Mouse (Mus musculus) embryonic facial prominence, embryonic 15.5 days (tissue): ENCODE results near the gene Cog6. TPM values are rescaled to one million over a fixed set of nuclear protein-coding genes. Genes with fewer than 3 reads are reported as not detected.
A peak's percentile ranks its signal among the peaks of the same experiment; 100 is the strongest.

Experiments
- ATAC-seq: fragments of 200-750 bp; cut with Nextera tagmentation; 2 replicates; pipeline ENCODE4 v1.8.0; 2017; ENCODE audit warnings: low read depth, moderate TSS enrichment; ENCODE audit not compliant: insufficient number of reproducible peaks, low FRiP score, low TSS enrichment
- H3K27ac ChIP-seq: fragments of 300-500 bp; sonication (generic); replicated peaks from 2 replicates; pipeline ENCODE4 v1.5.1; 2015; ENCODE audit warnings: mild to moderate bottlenecking, inconsistent platforms
- H3K27me3 ChIP-seq: fragments of 300-500 bp; sonication (generic); 2 replicates; pipeline ENCODE4 v1.6.1; 2015; ENCODE audit warnings: inconsistent platforms
- H3K36me3 ChIP-seq: fragments of 300-500 bp; sonication (generic); 2 replicates; pipeline ENCODE4 v1.6.1; 2015; ENCODE audit warnings: mild to moderate bottlenecking, inconsistent platforms
- H3K4me1 ChIP-seq: fragments of 300-500 bp; sonication (generic); 2 replicates; pipeline ENCODE4 v1.6.1; 2015; ENCODE audit warnings: inconsistent platforms
- H3K4me2 ChIP-seq: fragments of 300-500 bp; sonication (generic); replicated peaks from 2 replicates; pipeline ENCODE4 v1.6.1; 2015; ENCODE audit warnings: mild to moderate bottlenecking, inconsistent platforms
- H3K4me3 ChIP-seq: fragments of 300-500 bp; sonication (generic); replicated peaks from 2 replicates; pipeline ENCODE4 v1.5.1; 2015; ENCODE audit warnings: mild to moderate bottlenecking, inconsistent platforms
- H3K9ac ChIP-seq: fragments of 300-500 bp; sonication (generic); 2 replicates; pipeline ENCODE4 v1.6.1; 2015; ENCODE audit warnings: inconsistent platforms
- H3K9me3 ChIP-seq: fragments of 300-500 bp; sonication (generic); replicated peaks from 2 replicates; pipeline ENCODE4 v1.6.1; 2016; ENCODE audit warnings: inconsistent platforms
- WGBS: fragments of 180-500 bp; shearing (Covaris S2); methylation state at CpG from one replicate; pipeline ENCODE4 v1.1.7; 2015; 5-methylcytosine and 5-hydroxymethylcytosine counted together
- polyA plus RNA-seq: library from polyadenylated mRNA; unstranded; fragments of >200 nt; fragmentation: Nextera tagmentation; extraction: Ambion mirVana; gene quantifications from 2 replicates; pipeline ENCODE4 v1.2.1, GENCODE M21; 2015

Cog6 gene
- polyA plus RNA-seq, 1 experiment from 2014 or later, result 44.5 TPM

DNA sequence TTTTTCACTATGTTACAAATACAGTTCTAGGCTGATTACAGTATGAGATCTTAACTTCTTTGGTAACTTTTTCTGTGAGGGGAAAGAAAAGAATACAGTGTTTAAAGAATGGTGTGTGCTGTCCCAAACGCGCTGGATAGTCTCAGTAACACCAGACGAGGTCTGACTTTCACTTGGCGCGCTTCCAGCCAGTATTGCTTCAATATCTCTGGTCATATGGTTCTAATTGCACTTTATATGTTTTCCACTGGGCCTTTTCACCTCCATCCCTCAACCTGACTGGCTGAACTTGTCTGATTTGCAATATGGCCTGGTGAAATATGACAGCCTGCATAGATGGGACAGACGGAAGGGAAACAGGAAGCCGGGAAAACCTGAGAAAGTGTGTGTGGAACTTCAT is 27.2 kb upstream of the Cog6 start:
- Histone ChIP-seq H3K9ac (no peak overlapping the region), H3K27ac (0 out of 2 replicates have a peak overlapping the region, but pooled peaks have one; percentile 8), H3K4me3 (peak overlapping the region; percentile 20), H3K9me3 (no peaks in the 10 kb centered on the region), H3K4me1 (peaks cover 26% of the 10 kb centered on the region), H3K27me3 (0 out of 2 replicates have a peak, but pooled peaks cover 10% of the 10 kb centered on the region), H3K4me2 (peak overlapping the region; percentile 91), H3K36me3 (no peaks in the 10 kb centered on the region)
- 37% methylated on average over 7 of the region's 7 CpGs for WGBS
- no peak for ATAC-seq

DNA sequence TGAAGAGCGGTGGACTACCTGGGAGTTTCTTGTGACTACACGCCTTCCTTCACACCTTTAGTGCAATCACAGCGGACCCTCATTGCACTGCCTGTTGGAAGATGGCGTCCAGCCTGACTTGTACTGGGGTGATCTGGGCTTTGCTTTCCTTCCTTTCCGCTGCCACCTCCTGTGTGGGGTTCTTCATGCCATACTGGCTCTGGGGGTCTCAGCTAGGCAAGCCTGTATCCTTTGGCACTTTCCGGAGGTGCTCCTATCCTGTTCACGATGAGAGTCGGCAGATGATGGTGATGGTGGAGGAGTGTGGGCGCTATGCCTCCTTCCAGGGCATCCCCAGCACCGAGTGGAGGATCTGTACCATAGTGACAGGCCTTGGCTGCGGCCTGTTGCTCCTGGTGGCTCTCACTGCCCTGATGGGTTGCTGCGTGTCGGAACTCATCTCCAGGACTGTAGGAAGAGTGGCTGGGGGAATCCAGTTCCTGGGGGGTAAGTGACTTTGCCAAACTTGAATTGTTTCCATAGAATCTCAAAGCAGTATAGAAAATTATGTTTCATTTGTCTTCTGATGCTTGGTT is 26.3 kb upstream of the Cog6 start:
- 90% methylated on average over 13 of the region's 13 CpGs for WGBS
- Histone ChIP-seq H3K4me2 (peak overlapping the region; percentile 91), H3K4me1 (peaks cover 26% of the 10 kb centered on the region), H3K27me3 (0 out of 2 replicates have a peak, but pooled peaks cover 10% of the 10 kb centered on the region), H3K9me3 (no peaks in the 10 kb centered on the region), H3K27ac (no peak overlapping the region), H3K36me3 (no peaks in the 10 kb centered on the region), H3K4me3 (peak overlapping the region; percentile 65), H3K9ac (no peak overlapping the region)
- ATAC-seq, result no peak

DNA sequence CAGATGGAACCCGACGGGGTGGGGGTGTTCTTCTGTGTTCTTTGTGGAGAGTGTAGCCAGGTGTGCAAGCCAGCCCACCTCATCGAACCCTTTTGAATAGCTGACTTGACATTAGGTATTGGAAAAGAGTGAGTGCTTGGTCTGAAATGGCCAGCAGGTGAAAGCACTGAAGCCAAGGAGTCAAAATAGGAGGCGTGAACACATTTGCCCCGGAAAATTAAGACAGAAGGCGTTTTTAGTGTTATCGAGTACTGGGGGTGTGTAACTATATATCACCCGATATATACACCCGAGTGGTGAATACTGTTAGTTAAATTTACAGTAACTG is 25.2 kb upstream of the Cog6 start:
- Histone ChIP-seq H3K4me3 (peak overlapping the region; percentile 65), H3K27ac (no peak overlapping the region), H3K27me3 (0 out of 2 replicates have a peak, but pooled peaks cover 10% of the 10 kb centered on the region), H3K36me3 (no peaks in the 10 kb centered on the region), H3K4me1 (peaks cover 26% of the 10 kb centered on the region), H3K9me3 (no peaks in the 10 kb centered on the region), H3K9ac (peak overlapping the region; percentile 56; the same call in 1 of the 2 replicates), H3K4me2 (peak overlapping the region; percentile 91)
- 17% methylated on average over 9 of the region's 9 CpGs for WGBS
- ATAC-seq, result no peak

DNA sequence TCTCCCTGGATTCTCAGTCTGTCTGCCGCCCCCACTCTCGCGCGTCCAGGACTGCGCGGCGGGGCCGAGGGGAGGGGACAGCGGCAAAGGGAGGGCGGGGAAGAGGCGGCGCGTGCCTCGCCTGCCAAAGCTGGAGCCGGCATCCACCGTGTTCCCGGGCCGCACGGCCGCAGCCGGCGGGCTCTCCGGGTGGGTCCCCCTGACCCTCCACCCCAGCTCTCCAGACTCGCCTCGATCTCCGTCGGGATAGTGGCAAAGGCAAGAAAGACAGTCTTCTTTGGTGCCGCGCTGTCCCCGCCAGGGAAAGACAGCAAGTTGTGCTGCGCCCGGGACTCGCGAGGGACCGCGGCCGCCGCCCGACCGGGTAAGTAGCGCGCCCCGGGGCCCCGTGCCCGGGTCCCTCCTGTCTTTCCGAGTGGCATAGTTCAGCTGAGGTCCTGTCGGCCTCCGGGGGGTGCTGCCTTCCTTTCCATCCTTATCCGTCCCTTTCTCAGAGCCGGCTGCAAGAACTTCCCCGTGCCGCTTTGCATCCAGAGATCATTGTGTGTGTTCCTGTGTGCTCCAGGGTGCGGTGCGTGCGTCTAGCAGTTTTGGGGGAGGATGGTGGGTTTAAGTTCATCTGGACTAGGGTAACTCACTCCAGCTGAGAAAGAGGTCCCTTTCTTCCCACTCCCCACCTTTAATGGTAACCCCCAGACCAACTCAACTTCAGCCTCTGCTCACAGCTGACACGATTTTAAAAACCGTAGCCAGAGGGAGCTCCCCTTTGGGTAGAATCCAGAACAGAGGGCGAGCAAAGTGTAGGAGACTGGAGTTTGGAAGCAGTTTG is 24.6 kb upstream of the Cog6 start, which contains the start of gene Lhfp:
Gene Lhfp (plus strand): TSS at position 118 of the 829 bp plus-strand sequence.
- H3K4me1 ChIP-seq, result peaks cover 26% of the 10 kb centered on the region
- H3K4me2 ChIP-seq, result peak within 1 kb of the TSS; percentile 91
- peak within 1 kb of the TSS; percentile 58 for H3K27ac ChIP-seq
- peak within 1 kb of the TSS; percentile 56 for H3K9ac ChIP-seq
- no peaks in the 10 kb centered on the region for H3K9me3 ChIP-seq
- under 1% methylated on average over 58 of the region's 58 CpGs for WGBS
- peak; percentile 89 for ATAC-seq
- H3K36me3 ChIP-seq, result no peaks in the 10 kb centered on the region
- H3K27me3 ChIP-seq, result 0 out of 2 replicates have a peak, but pooled peaks cover 10% of the 10 kb centered on the region
- H3K4me3 ChIP-seq, result peak within 1 kb of the TSS; percentile 65

DNA sequence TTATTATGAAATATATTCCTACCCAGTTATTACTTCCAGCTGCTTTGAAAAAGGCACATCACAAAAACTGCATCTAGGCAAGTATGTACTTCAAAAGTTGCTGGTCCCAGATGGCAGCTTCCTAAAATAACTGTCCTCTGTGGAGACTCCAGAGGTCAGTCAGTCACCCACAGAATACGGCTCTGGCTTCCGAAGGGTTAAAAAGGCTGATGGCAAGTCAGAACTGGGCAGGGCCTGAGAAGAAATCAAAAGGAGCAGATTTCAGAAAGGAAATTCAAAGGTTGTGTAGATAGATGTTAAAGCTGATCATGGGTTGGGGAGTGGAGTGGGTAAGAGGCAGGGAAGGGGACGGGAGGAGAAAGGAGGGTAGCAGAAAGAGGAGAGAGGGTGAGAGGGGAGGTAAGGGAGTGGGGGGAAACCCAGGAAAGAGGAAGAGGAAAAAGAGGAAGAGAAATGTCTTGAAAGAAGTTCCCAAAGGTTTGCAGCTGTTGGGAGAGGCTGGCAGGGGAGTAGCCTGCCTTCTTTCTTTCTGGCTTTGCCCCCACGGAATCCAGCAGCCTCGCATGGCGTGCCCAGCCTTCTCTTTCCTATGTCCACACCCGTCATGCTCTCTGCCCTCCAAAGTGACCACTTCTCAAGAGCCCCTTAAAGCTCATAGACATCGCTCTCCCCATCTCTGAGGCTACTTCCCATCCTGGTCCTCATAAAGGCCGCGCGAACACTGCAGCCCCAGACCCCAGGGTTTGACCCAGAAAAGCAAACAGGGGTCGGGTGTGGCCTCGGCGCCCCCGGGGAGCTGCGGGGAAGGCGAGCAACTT is 23.8 kb upstream of the Cog6 start:
- ATAC-seq, result no peak
- 5% methylated on average over 17 of the region's 17 CpGs for WGBS

DNA sequence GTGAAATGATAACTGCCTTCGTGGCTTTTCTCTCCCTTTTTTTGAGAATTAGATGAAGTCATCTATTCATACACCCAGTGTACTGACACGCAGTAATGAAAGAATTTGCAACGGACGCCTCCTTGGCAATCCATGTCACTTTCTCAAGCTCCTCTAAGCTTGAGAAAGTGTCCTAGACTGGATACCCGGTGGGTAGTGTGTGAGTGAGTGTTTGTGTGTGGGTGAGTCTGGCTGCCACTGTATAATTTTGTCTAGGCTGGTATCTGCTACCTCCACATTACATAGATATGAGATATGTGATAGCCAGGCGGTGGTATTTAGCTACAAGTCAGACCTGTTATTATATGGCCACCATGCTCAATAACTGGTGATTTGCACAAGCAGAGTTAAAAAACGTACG is 22.7 kb upstream of the Cog6 start:
- Histone ChIP-seq H3K4me3 (no peak overlapping the region), H3K9ac (no peak overlapping the region), H3K36me3 (no peaks in the 10 kb centered on the region), H3K9me3 (no peaks in the 10 kb centered on the region), H3K4me2 (no peak overlapping the region), H3K4me1 (peaks cover 29% of the 10 kb centered on the region), H3K27me3 (0 out of 2 replicates have a peak, but pooled peaks cover 10% of the 10 kb centered on the region), H3K27ac (no peak overlapping the region)
- WGBS, result 72% methylated on average over 8 of the region's 8 CpGs
- ATAC-seq, result no peak; the same call in 1 of the 2 replicates

More for the DNA sequence above, 23.8 kb upstream of the Cog6 start:
- H3K4me3 ChIP-seq, result peak overlapping the region; percentile 65
- peak overlapping the region; percentile 91 for H3K4me2 ChIP-seq
- H3K9me3 ChIP-seq, result no peaks in the 10 kb centered on the region
- 0 out of 2 replicates have a peak, but pooled peaks cover 10% of the 10 kb centered on the region for H3K27me3 ChIP-seq
- peaks cover 28% of the 10 kb centered on the region for H3K4me1 ChIP-seq
- no peaks in the 10 kb centered on the region for H3K36me3 ChIP-seq
- peak overlapping the region; percentile 56 for H3K9ac ChIP-seq
- H3K27ac ChIP-seq, result peak overlapping the region; percentile 58; the same call in 1 of the 2 replicates

DNA sequence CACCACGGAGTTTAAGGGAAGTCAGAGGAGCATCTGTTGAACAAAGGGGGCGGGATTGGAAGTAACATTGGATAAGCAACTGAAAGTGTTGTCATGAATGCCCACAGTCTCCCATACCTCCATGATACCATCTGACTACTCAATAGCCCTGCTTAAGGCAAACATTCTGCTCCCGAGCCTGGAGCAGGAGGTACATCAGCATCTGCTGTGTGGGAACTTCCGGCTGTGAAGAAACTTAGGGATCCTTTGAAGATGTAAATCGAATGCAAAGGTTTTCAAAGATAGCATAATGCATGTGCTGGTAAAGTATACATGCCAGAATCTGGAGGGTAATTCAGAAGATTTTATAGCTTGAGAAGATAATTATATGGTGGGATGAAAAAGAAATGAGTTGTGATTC is 21.9 kb upstream of the Cog6 start:
- ATAC-seq, result no peak
- Histone ChIP-seq H3K27me3 (0 out of 2 replicates have a peak, but pooled peaks cover 10% of the 10 kb centered on the region), H3K36me3 (no peaks in the 10 kb centered on the region), H3K4me1 (peaks cover 24% of the 10 kb centered on the region), H3K4me3 (no peak overlapping the region), H3K9me3 (no peaks in the 10 kb centered on the region), H3K9ac (no peak overlapping the region), H3K27ac (no peak overlapping the region), H3K4me2 (no peak overlapping the region)
- 69% methylated on average over 5 of the region's 5 CpGs for WGBS

DNA sequence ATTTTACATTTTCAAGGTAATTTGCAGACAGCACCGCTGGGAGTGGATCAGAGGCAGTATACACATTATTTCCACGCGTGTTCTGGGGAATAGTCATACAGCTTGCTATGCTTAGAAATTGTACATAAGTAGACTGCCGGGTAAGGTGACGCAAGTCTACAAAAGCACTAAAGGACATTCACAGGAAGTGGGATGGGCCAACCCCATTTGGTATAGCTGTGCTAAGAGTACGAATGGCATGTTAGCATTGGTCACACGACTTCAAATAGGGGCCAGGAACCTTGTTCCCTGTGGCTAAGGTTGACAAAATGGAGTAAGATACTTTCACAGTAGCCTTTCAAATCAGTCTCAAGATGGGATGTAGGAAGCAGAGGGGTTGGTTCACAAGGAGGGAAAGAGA is 19.9 kb upstream of the Cog6 start:
- 0 out of 2 replicates have a peak, but pooled peaks cover 7% of the 10 kb centered on the region for H3K27me3 ChIP-seq
- WGBS, result 87% methylated on average over 7 of the region's 7 CpGs
- H3K9me3 ChIP-seq, result no peaks in the 10 kb centered on the region
- no peak for ATAC-seq
- no peak overlapping the region for H3K4me2 ChIP-seq
- H3K9ac ChIP-seq, result no peak overlapping the region
- no peak overlapping the region for H3K4me3 ChIP-seq
- no peaks in the 10 kb centered on the region for H3K36me3 ChIP-seq
- peaks cover 13% of the 10 kb centered on the region for H3K4me1 ChIP-seq
- no peak overlapping the region for H3K27ac ChIP-seq

DNA sequence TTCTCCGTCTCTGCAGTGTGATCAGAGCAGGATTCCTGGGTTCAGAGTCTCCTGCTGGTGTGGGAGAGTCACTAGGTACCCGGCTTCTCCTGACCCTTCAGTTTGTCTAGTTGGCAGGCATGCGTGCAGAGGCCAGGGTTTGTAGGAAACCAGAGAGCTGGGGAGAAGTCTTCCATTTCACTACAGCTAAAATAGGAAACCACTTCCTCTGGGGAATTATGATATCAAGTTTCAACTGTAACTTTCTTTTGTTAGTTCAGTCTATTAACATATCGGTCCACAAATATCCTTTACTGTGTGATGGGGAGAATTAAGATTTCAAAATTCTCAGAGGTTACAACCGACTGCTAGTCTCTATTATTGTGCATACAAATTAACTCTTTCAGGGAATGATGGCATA is 19.0 kb upstream of the Cog6 start:
- H3K36me3 ChIP-seq, result no peaks in the 10 kb centered on the region
- no peak for ATAC-seq
- H3K9me3 ChIP-seq, result no peaks in the 10 kb centered on the region
- peaks cover 11% of the 10 kb centered on the region for H3K4me1 ChIP-seq
- H3K27me3 ChIP-seq, result 0 out of 2 replicates have a peak, but pooled peaks cover 7% of the 10 kb centered on the region
- no peak overlapping the region for H3K9ac ChIP-seq
- 41% methylated on average over 5 of the region's 5 CpGs for WGBS
- H3K27ac ChIP-seq, result no peak overlapping the region
- H3K4me3 ChIP-seq, result no peak overlapping the region
- H3K4me2 ChIP-seq, result no peak overlapping the region

DNA sequence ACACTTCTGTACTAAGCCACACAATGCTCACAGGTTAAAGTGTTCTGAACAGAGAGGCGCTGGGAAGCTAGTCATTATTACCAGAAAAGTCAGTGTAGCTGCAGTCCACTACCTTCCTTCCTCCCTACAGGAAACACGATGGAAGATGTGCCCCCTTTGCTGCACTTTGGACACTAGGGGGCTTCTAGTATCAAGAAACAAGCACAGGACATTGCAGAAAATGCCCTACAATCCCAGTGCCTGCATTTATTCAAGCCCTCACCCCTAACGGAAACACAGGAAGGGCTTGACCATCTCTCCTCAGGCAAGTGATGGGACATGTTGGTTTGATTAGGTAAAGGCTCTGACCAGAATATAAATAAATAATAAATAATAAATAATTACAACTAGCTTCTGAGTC is 16.4 kb upstream of the Cog6 start:
- WGBS, result 23% methylated on average over 3 of the region's 3 CpGs
- ATAC-seq, result no peak

DNA sequence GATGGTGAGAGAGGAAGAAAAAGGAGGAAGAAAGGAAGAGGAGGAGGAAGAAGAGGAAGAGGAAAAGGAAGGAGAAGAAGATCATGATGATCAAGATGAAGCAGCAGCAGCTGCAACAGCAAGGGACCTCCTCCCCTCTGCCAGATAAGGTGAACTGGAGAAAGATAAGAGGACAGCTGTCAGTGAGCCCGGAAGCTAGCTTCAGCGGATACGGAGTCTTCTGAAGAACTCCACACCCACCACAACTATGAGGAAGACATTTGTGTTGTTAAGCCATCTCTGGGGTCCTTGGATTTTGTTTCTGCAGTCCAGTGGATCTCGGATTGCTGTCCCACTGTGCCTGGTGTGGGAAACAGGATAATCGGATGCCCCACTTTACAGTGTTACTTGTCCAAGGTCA is 15.4 kb upstream of the Cog6 start:
- Histone ChIP-seq H3K9me3 (no peaks in the 10 kb centered on the region), H3K4me2 (no peak overlapping the region), H3K27me3 (no peaks in the 10 kb centered on the region), H3K36me3 (no peaks in the 10 kb centered on the region), H3K27ac (no peak overlapping the region), H3K4me3 (no peak overlapping the region), H3K4me1 (0 out of 2 replicates have a peak, but pooled peaks cover 3% of the 10 kb centered on the region), H3K9ac (no peak overlapping the region)
- WGBS, result 50% methylated on average over 5 of the region's 5 CpGs
- no peak for ATAC-seq

More for the DNA sequence above, 16.4 kb upstream of the Cog6 start:
- H3K36me3 ChIP-seq, result no peaks in the 10 kb centered on the region
- no peak overlapping the region for H3K4me2 ChIP-seq
- H3K9ac ChIP-seq, result no peak overlapping the region
- no peak overlapping the region for H3K27ac ChIP-seq
- no peak overlapping the region for H3K4me3 ChIP-seq
- 0 out of 2 replicates have a peak, but pooled peaks cover 3% of the 10 kb centered on the region for H3K4me1 ChIP-seq
- H3K27me3 ChIP-seq, result no peaks in the 10 kb centered on the region
- no peaks in the 10 kb centered on the region for H3K9me3 ChIP-seq
